Mouse (Mus musculus) limb, embryonic 12.5 days (tissue): ENCODE results near the gene Pskh1. TPM values are rescaled to one million over a fixed set of nuclear protein-coding genes. Genes with fewer than 3 reads are reported as not detected.

ENCODE experiments used
- ATAC-seq: fragments of 200-750 bp; cut with Nextera tagmentation; 2 replicates; pipeline ENCODE4 v1.8.0; 2017; ENCODE audit warnings: low read depth, moderate TSS enrichment; ENCODE audit not compliant: insufficient number of reproducible peaks, insufficient read depth, low FRiP score, low TSS enrichment
- H3K27ac ChIP-seq: fragments of 300-500 bp; sonication (generic); 2 replicates; pipeline ENCODE4 v1.5.1; 2016; ENCODE audit warnings: mild to moderate bottlenecking, moderate library complexity
- H3K27me3 ChIP-seq: fragments of 300-500 bp; sonication (generic); 2 replicates; pipeline ENCODE4 v1.6.1; 2016; ENCODE audit warnings: mild to moderate bottlenecking, moderate library complexity
- H3K36me3 ChIP-seq: fragments of 300-500 bp; sonication (generic); 2 replicates; pipeline ENCODE4 v1.6.1; 2016; ENCODE audit warnings: mild to moderate bottlenecking, moderate library complexity
- H3K4me1 ChIP-seq: fragments of 300-500 bp; sonication (generic); replicated peaks from 2 replicates; pipeline ENCODE4 v1.6.1; 2016
- H3K4me2 ChIP-seq: fragments of 300-500 bp; sonication (generic); 2 replicates; pipeline ENCODE4 v1.6.1; 2016; ENCODE audit warnings: mild to moderate bottlenecking, moderate library complexity
- H3K4me3 ChIP-seq: fragments of 300-500 bp; sonication (generic); replicated peaks from 2 replicates; pipeline ENCODE4 v1.5.1; 2016; ENCODE audit warnings: mild to moderate bottlenecking
- H3K9ac ChIP-seq: fragments of 300-500 bp; sonication (generic); replicated peaks from 2 replicates; pipeline ENCODE4 v1.6.1; 2016; ENCODE audit warnings: mild to moderate bottlenecking, moderate library complexity
- H3K9me3 ChIP-seq: fragments of 300-500 bp; sonication (generic); 2 replicates; pipeline ENCODE4 v1.6.1; 2016; ENCODE audit warnings: mild to moderate bottlenecking, moderate library complexity
- WGBS: fragments of 180-500 bp; shearing (Covaris S2); methylation state at CpG from one replicate; pipeline ENCODE4 v1.1.7; 2016; 5-methylcytosine and 5-hydroxymethylcytosine counted together
- polyA plus RNA-seq: library from polyadenylated mRNA; unstranded; fragments of >200 nt; fragmentation: Nextera tagmentation; extraction: Ambion mirVana; gene quantifications from 2 replicates; pipeline ENCODE4 v1.2.1, GENCODE M21; 2016

Pskh1 gene
- polyA plus RNA-seq, 1 experiment from 2014 or later: 43.0 TPM

DNA sequence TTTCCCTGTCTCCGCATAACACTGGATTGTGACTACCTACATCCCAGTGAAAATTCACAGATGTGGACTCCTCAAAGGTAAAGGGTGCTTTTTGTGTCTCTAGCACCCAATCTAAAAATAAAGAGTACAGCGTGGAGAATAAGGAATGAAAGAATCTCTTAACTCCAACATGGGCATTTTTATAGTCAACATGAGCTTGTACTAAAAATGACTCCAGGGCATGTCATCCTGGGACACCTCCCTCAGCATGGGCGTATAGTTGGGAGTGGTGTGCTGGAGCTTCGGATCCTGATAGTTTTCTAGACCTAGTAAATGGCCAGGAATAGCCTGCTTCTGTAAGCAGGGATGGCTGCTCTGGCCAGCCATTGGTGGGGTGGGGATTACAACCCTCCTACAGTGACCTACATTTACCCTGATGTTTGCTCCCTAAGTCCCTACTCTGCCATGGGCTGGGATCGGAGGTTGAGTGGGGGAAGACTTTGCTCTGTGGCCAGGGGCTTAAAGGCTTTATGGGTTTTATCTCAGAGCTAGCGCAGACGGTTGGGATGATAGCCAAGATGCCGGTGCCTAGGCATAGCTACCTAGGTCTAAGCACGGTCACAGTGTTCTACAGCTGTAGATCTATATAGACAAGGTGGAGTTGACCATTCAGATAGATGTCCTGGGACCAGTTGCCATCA, 2.3 kb upstream of the Pskh1 start:
- H3K9ac ChIP-seq: no peak overlapping the region
- no peaks in the 10 kb centered on the region for H3K9me3 ChIP-seq
- 79% methylated on average over 9 of the region's 9 CpGs for WGBS
- H3K27me3 ChIP-seq: no peaks in the 10 kb centered on the region
- H3K27ac ChIP-seq: no peak overlapping the region
- H3K36me3 ChIP-seq: peaks cover 20% of the 10 kb centered on the region
- no peak overlapping the region for H3K4me3 ChIP-seq
- no peak overlapping the region for H3K4me2 ChIP-seq
- peaks cover 15% of the 10 kb centered on the region for H3K4me1 ChIP-seq
- ATAC-seq: no peak

DNA sequence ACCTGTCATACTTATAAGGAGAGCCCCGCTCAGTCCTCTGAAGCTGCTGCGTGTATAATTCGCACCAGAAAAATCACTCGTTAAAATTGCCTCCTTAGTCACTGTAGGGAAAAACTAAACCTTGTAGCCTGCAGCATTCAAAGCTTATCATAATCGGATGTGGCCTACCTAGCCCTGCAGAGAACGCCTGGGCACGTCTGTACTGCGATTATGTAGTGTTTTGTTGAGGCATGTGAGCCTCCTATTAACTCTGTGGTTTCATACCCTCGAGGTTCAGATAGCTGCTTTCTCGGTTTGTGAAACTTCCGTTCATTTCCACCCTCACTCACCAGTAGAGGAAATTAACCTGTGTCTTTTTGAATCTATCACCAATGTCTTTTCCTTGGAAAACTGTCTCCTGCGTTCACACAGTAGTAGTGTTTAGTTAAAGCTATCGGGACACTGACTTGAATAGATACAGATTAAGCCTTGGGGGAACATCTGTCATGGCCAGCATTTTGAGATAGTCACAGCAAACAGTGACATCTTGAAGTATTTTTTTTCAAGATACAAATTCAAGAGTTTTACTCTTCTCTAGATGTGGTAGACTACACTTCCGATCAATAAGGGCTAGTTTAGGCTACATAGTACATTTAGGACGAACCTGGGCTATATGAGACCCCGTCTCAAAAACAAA, 838 bp downstream of the Pskh1 start:
- Histone ChIP-seq H3K36me3 (peaks cover 7% of the 10 kb centered on the region), H3K9ac (peak overlapping the region; percentile 97), H3K27ac (peak overlapping the region; percentile 90), H3K4me2 (peak overlapping the region; percentile 72), H3K9me3 (no peaks in the 10 kb centered on the region), H3K4me3 (peak overlapping the region; percentile 87), H3K27me3 (no peaks in the 10 kb centered on the region), H3K4me1 (peaks cover 8% of the 10 kb centered on the region)
- 37% methylated on average over 16 of the region's 16 CpGs for WGBS
- no peak for ATAC-seq

DNA sequence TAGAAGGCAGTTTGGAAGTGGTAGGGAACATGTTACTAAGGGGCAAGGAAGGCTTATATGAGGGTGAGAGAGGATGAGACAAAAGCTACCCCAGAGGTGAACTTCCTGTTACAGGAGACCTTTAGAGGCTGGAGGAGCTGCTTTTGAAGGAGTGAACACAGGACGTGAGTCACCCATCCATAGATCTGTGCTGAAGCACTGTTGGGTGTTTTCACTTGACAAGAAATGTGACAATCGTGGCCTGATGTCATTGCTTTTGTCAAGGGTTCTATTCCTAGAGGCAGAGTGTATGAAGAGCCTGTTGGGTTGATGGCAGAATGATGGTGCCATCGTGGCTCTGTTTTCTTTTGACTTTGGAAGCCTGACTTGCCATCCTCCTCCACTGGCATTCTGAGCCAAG, 19.1 kb downstream of the Pskh1 start:
- no peaks in the 10 kb centered on the region for H3K27me3 ChIP-seq
- H3K9me3 ChIP-seq: no peaks in the 10 kb centered on the region
- H3K36me3 ChIP-seq: peaks cover 53% of the 10 kb centered on the region
- no peak overlapping the region for H3K4me2 ChIP-seq
- no peak overlapping the region for H3K9ac ChIP-seq
- H3K4me1 ChIP-seq: no peaks in the 10 kb centered on the region
- H3K27ac ChIP-seq: no peak overlapping the region
- H3K4me3 ChIP-seq: no peak overlapping the region
- ATAC-seq: no peak
- WGBS: 95% methylated on average over 3 of the region's 3 CpGs

DNA sequence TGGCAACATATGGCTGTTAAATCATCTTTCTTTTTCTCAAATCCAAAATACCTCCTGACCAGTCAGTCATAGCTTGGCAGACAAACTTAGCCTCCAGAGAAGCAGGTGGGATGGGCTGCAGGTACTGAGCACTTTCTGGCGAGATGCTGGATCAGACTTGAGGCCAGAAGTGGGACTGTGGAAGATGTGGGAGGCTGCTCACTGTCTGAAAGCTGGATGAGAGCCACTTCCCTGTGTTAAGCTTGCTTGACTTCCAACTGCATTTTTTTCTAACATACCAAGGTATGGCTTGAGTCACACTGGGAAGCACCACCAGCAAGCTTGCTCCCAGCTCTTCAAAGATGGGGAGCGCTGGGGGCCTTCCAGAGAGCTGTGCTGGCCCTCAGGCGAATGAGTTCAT, 24.9 kb downstream of the Pskh1 start:
- Histone ChIP-seq H3K4me2 (no peak overlapping the region), H3K27me3 (no peaks in the 10 kb centered on the region), H3K9ac (no peak overlapping the region), H3K9me3 (no peaks in the 10 kb centered on the region), H3K4me3 (no peak overlapping the region), H3K27ac (no peak overlapping the region), H3K4me1 (no peaks in the 10 kb centered on the region), H3K36me3 (peaks cover 53% of the 10 kb centered on the region)
- ATAC-seq: no peak
- 75% methylated on average over 3 of the region's 3 CpGs for WGBS

DNA sequence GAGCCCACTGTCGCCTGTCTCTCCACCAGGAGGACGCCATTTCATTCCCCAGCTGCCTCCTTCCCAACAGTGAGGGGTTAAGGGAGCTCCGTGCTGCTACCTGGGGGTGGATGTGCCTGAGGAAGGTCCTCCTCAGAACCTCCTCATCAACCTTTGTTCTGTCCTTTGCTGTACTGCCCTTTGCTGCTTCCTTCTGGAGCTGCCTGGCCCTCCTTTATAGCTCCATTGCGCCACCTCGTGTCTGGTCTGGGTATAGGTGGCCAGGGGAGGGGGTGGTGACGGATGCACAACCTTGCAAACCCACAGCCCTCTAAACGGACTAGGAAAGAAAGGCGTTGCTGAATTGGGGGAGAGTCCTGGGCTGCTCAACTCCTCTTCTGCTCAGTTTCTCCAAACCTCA, 30.4 kb downstream of the Pskh1 start:
- H3K27me3 ChIP-seq: no peaks in the 10 kb centered on the region
- H3K36me3 ChIP-seq: peaks cover 71% of the 10 kb centered on the region
- H3K9ac ChIP-seq: no peak overlapping the region; the same call in 1 of the 2 replicates
- no peaks in the 10 kb centered on the region for H3K9me3 ChIP-seq
- 15% methylated on average over 8 of the region's 8 CpGs for WGBS
- H3K27ac ChIP-seq: no peak overlapping the region
- peaks cover under 1% of the 10 kb centered on the region; the same call in 1 of the 2 replicates for H3K4me1 ChIP-seq
- no peak for ATAC-seq
- H3K4me3 ChIP-seq: no peak overlapping the region
- no peak overlapping the region for H3K4me2 ChIP-seq

DNA sequence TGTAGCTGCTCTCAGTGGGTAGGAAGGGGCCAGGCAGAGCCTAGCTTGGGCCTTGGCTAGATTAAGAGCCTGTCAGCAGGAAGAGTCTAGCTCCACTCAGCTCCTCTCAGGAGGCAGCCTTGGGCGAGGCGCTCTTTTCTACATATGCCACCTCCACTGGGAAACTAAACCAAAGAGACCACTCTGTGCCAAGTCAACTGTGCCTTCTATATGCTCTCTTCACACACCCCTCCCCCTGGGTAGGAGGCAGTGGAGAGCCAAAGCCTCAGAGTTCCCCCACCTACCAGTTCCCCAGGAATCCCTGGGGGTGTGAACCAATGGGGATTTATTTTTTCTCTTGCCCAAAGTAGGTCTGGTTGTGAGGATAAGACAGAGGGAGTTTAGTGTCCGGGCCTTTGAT, 31.0 kb downstream of the Pskh1 start:
- 93% methylated on average over 3 of the region's 3 CpGs for WGBS
- H3K36me3 ChIP-seq: peaks cover 66% of the 10 kb centered on the region
- H3K27ac ChIP-seq: no peak overlapping the region
- peaks cover 7% of the 10 kb centered on the region for H3K4me1 ChIP-seq
- H3K27me3 ChIP-seq: no peaks in the 10 kb centered on the region
- H3K9ac ChIP-seq: no peak overlapping the region
- no peak overlapping the region for H3K4me2 ChIP-seq
- H3K4me3 ChIP-seq: no peak overlapping the region
- H3K9me3 ChIP-seq: no peaks in the 10 kb centered on the region
- ATAC-seq: no peak

DNA sequence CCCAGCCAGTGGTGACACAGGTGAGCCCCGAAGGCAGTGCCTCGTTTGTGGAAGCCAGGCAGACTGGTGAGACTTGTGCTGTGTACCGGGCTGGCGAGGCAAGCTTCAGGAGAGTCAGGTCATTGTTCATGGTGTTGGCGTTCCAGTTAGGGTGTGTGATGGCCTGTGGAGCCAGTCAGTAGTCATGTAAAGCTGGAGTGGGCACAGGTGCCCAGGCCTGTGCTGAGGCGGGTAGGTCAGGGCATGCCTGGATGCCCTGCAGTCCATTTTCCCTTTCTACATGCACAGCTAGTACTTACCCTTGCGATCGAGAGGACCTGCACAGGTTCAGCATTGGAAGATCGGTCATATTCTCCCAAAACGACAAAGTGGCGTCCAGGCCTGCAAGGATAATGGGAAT, 32.3 kb downstream of the Pskh1 start:
- H3K4me3 ChIP-seq: no peak overlapping the region
- H3K9me3 ChIP-seq: no peaks in the 10 kb centered on the region
- no peaks in the 10 kb centered on the region for H3K27me3 ChIP-seq
- H3K27ac ChIP-seq: no peak overlapping the region
- H3K9ac ChIP-seq: no peak overlapping the region
- H3K4me1 ChIP-seq: peaks cover 11% of the 10 kb centered on the region
- H3K4me2 ChIP-seq: no peak overlapping the region
- ATAC-seq: no peak
- peaks cover 63% of the 10 kb centered on the region for H3K36me3 ChIP-seq
- WGBS: 91% methylated on average over 11 of the region's 11 CpGs

DNA sequence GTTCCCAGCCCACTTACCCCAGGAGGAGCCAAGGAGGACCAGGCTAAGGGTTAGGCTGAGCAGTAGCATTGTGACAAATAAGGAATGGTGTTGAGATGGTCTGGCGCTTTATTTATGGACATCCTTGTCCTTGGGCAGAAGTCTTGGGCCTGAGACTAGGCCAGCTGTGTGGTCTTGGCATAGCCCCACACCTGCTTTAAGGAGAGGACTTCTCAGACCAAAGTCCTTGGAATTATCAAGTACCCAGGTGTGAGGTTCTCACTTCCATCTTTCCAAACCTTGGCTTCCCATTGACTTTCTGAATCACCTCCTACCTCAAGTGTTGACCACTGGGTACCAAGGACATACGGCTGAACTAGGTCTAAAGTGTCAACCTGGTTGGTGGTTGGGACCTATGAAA, 33.5 kb downstream of the Pskh1 start, which contains the start of gene Ctrl:
TSS of gene Ctrl (minus strand) at position 101 of the 400 bp plus-strand sequence.
- no peak for ATAC-seq
- H3K27ac ChIP-seq: no peak within 1 kb of the TSS
- no peak within 1 kb of the TSS for H3K4me3 ChIP-seq
- no peaks in the 10 kb centered on the region for H3K9me3 ChIP-seq
- 96% methylated on average over 2 of the region's 2 CpGs for WGBS
- no peak within 1 kb of the TSS for H3K9ac ChIP-seq
- H3K4me2 ChIP-seq: no peak within 1 kb of the TSS
- peaks cover 51% of the 10 kb centered on the region for H3K36me3 ChIP-seq
- peaks cover 19% of the 10 kb centered on the region for H3K4me1 ChIP-seq
- no peaks in the 10 kb centered on the region for H3K27me3 ChIP-seq

DNA sequence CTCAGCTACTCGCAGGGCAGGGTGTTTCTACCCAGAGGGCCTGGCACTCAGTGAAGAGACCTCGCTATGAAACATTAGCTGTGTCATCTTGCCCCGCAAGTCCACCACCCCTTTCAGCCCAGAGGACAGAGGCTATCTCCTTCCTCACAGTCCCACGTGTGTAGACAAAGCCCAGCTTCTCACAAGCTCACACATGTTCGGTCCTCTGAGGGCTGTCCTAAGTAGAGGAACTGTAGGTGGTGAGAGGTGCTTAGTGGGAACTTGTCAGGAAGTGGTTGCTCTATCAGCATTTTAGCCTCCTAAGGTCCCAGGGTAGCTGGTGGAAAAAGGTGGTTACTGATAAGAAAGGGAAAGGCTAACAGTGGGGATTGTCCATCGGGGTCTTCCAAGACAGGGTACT, 34.9 kb downstream of the Pskh1 start:
- Histone ChIP-seq H3K27ac (no peak overlapping the region), H3K9ac (no peak overlapping the region), H3K4me2 (no peak overlapping the region; the same call in 1 of the 2 replicates), H3K4me1 (peaks cover 19% of the 10 kb centered on the region), H3K27me3 (no peaks in the 10 kb centered on the region), H3K9me3 (no peaks in the 10 kb centered on the region), H3K36me3 (peaks cover 46% of the 10 kb centered on the region), H3K4me3 (no peak overlapping the region)
- WGBS: 83% methylated on average over 6 of the region's 6 CpGs
- no peak for ATAC-seq

DNA sequence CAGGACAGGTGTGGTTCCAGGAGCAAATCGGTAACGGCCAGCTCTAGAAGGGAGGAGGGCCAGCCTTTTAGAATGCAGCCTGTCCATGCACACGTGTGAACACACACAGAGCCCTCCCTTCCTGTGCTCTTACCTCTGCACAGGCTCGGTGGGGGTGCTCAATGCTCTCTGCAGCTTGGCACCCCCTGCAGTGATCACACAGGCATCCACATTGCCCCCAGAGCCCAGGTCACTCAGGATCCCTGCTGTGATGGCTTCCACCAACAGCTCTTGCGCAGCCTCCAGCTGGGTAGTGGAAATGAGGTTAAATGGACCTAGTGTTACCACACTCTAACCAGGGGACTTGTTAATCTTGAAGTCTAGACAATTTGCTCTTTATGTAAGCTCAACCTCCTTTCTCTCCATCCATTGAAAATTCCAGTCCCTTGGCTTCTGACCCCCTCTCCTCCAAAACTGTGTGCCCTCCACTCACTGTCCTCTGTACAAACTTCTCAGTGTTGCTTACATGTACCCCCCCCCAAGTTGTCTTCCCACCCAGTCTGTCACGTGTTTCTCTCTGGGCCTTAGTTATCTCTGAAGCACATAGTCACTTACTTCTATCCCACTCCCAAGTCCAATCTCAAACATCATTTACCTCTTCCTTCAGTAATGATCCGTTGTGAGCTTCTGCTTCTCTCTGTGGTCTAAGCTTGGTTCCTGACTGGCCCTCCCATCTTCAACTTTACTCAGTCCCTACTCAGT, 35.8 kb downstream of the Pskh1 start:
- no peak for ATAC-seq
- H3K4me3 ChIP-seq: peak overlapping the region; percentile 59
- H3K4me2 ChIP-seq: peak overlapping the region; percentile 93
- H3K27me3 ChIP-seq: no peaks in the 10 kb centered on the region
- H3K27ac ChIP-seq: peak overlapping the region; percentile 72
- H3K4me1 ChIP-seq: peaks cover 19% of the 10 kb centered on the region
- peaks cover 45% of the 10 kb centered on the region for H3K36me3 ChIP-seq
- 23% methylated on average over 7 of the region's 7 CpGs for WGBS
- no peaks in the 10 kb centered on the region for H3K9me3 ChIP-seq
- H3K9ac ChIP-seq: peak overlapping the region; percentile 66

DNA sequence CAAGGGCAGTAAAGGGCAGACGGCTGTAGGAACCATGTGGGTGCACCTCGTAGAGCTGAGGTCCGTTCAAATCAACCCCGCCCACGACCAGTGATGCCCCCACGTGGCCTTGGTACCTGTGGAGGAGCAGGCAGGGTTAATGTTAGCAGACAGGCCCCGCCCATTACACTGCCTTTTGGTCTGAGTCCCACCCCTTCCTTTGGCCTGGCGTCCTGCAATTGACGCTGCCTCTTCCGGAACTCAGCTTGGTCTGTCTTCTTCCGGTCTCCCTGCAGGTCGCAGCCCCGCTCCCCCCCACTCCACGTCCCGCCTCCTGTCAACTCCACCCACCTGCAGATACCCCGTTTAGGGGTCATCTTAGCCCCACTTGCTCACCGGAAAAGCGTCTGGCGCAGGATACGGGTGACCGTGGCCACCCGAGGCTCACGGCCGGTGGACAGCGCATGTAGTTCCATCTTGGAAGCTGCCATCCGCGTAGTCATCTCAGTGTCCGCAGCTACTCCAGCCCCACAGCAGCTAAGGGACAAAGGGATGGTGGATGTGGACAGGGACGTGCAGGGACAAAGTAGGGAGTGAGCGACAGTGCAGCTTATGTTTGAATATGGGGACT, 36.7 kb downstream of the Pskh1 start:
- no peaks in the 10 kb centered on the region for H3K9me3 ChIP-seq
- peaks cover 19% of the 10 kb centered on the region for H3K4me1 ChIP-seq
- H3K27ac ChIP-seq: peak overlapping the region; percentile 72
- ATAC-seq: peak; percentile 84
- peak overlapping the region; percentile 59 for H3K4me3 ChIP-seq
- no peaks in the 10 kb centered on the region for H3K27me3 ChIP-seq
- H3K36me3 ChIP-seq: peaks cover 45% of the 10 kb centered on the region
- WGBS: under 1% methylated on average over 30 of the region's 30 CpGs
- H3K9ac ChIP-seq: peak overlapping the region; percentile 66
- peak overlapping the region; percentile 93 for H3K4me2 ChIP-seq
